Mouse (Mus musculus) left cerebral cortex, postnatal 4 days (tissue): ENCODE measurements at regions not wholly inside any gene's neighbourhood (a gene's known extent, or its start where the extent isn't known, plus 50 kb on each side); places are given as distances from the start of the nearest gene placed in this dataset.

Experiments used
- DNase-seq: peaks from one replicate; pipeline ENCODE4 v3.0.0-alpha.2; 2022
- intact Hi-C: fragments of 180-260 bp; cut with DNase I; formaldehyde crosslinking; loops from one replicate; pipeline ENCODE4 v1.15.1; 2025

DNA sequence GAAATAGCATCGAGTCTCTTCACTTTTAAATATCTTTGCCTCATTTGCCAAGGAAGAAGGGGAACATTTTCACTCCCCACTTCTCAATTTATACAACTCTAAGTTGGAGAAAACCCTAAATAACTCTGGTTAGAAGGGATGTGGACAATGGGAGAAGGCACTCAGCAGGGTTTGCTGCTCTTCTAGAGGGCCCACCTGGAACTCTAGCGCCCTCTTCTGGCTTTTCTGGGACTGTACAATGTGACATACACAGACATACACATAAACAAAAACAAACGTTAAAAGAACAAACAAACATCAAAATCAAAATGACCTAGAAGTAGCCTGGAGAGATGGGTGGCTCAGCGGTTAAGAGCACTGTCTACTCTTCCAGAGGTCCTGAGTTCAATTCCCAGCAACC, 103.0 kb downstream of the Tpra1 start:
- DNase-seq: no peak
- intact Hi-C loops: no loop called here

DNA sequence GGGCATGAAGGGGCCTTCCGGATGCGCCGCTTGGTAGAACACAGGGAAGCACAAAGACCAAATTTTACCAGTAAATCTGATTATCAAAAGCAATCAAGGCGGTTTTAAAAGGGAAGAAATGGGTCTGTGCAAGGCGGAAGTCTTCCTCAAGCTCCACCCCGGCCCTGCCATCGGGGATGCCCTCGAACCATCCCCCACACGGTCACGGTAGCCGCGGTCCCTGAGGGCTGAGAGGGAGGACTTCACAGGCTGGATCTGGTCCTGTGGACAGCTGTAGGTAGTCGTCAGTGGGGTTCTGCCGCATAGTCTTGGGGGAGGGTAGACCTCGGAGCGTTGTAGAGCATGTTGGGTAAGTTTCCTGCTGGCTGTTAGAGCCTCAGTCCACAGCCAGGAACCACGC, 104.9 kb downstream of the Tpra1 start:
- intact Hi-C loops: no loop called here
- DNase-seq: no peak

DNA sequence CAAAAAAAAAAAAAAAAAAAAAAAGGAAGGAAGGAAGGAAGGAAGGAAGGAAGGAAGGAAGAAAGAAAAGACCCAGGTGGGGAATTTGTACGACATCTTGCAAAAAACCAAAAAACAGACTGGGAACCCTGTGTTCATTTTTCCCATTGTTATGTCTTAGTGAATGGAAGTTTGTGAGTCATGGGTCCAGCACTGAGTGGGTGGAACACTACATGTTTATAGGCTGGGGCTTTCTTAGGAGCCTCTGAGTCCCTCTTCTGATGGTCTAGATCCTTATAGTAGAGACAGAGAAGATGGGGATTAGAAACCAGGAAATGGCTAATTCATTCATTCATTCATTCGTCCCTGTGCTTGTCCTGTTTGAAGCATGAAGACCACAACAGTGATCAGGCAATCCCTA, 105.5 kb downstream of the Tpra1 start:
- intact Hi-C loops: no loop called here

DNA sequence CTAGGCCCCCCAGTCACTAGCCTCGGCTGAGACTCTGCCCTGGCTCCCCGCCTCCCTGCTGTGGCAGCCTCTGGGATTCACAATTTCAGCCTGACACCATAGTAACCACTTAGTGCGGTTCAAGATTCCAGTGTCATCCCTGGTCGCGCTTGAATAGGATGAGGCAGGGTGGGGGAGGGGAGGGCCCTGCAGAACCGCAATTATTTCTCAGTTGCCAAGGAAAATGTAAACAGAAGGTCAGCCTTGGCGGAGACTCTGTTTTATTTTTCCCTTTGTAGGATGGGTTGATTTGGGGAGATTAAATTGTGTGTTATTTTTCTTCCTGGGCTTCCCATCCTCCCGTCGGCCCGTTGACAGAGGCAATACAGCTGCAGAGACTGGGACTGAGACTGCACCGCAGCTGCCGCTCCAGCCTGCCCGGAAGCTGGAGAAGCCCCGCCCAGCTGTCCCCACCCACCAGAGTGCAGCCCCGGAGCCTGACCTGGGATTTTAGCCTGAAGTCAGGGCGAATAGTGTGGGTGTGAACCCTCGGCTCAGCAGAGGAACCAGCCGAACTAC, 106.6 kb downstream of the Tpra1 start:
- intact Hi-C loops: no loop called here
- peak; percentile 45 for DNase-seq

More for the DNA sequence above, 105.5 kb downstream of the Tpra1 start:
- DNase-seq: no peak

DNA sequence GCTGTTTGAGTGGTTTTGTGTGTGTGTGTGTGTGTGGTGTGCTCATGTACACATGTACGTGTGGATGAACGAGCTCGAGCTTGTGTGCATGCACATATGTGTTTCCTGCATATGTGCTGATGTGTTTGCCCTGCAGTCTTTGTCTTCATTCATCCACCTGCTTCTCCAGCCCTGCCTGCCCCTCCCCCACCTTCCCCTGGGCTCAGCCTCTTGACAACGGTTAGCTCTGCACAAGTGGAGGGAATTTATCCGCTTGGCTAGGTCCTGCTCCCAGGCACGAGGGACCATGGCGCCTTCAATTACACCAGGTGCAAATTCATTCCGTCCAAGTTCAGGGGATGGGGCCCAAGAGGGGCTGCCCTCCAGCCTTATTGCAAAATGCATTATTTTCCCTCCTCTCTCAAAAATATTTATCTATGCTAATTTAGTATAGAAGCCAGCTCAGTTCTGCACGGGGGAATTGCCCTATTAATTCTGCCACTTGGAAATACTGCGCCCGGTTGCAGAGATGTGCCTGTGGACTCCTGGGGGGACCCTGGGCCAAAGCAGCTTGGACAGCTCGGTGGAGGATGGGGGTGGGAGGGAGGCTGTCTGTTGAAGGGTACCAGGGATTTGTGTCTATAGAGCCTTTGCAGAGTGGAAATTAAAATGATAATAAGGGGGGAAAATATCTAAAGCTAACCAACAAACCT, 111.1 kb downstream of the Tpra1 start:
- DNase-seq: peak; percentile 89
- intact Hi-C loops: no loop called here

DNA sequence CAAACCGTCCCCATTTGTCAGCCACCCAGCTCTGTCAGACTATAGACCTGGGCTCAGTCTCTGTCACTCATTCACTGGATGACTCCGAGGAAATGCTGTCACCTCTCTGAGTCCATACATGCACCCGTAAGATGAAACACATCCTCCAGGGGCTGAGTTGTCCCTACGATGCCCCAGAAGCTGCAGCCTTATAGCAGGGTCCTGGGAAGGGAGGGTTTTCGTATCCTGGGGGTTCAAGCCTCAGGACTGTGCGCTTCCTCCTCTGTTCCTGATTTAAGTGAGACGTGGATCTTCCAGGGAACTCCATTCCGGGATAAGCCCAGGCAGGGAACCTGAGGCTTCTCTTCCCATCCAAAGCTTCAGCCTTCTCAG, 111.6 kb downstream of the Tpra1 start:
- DNase-seq: no peak
- intact Hi-C loops: no loop called here

DNA sequence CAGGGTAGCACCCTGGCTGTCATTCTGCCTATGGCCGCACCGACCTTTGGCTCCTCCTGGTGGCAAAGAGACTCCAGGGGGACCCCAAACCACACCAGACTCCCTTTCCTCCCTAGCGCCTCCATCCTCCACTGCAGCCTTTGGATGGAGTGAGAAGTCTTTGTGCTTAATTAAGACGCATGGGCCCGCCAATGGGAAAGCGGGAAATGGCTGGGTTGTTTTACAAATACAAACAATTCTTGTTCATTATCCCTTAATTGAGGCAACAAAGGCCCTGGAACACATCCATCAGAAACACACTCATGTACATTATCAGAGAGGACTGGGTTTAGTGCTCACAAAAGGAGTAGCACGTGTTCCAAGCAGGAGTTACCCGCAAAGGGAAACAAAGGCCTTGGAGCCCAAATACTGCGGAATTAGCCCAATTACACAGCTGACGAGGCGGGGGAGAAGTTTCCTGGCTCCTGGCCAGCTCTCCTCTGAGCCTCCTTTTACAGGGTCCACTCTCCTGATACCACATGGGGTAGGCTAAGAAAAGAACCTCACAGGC, 122.1 kb downstream of the Tpra1 start:
- intact Hi-C loops: no loop called here
- peak; percentile 28 for DNase-seq

DNA sequence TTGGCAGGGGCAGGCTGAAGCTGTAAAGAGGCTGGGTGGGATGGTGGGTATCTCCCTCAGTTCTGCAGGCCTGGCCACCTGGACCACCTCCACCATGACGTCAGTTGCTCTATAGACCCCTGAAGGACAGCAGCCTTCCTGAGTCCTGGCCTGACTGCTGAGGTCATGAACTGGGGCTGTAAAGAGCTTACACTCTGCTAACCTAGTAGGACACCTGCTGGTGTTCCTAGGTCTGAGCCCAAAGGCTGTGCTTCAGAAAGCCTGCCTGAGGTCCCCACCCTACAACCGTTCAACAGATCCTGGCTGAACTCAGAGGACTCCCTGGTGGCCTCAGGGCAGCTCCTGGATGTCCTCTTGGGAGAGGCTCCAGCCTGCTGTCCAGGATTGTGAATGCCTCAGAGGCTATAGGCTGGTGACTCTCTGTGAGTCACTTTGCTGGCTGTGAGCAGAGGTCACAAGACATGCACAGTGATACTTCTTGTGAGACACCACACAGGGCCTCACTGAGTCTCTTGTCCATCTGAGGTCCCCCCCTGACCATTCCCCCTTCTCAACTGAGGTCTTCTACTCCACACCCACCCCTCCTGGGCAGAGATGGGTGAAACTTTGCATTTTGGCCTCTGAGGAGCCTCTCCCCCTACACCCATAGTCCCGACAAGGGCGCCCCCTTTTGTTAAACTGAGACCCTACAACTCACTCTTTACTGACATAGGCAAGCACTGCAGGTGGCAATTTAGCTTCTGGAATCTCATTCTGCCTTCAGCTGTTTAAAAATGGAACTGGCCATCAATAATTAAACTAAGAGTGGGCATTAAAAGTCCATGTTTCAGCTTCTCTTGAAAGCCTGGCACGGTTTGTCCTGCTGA, 131.6 kb downstream of the Tpra1 start:
- intact Hi-C loops: loop anchor here (10.0 kb wide), 1 partner anchor 99 kb away; no protein-coding TSS in a partner anchor
- no peak for DNase-seq

DNA sequence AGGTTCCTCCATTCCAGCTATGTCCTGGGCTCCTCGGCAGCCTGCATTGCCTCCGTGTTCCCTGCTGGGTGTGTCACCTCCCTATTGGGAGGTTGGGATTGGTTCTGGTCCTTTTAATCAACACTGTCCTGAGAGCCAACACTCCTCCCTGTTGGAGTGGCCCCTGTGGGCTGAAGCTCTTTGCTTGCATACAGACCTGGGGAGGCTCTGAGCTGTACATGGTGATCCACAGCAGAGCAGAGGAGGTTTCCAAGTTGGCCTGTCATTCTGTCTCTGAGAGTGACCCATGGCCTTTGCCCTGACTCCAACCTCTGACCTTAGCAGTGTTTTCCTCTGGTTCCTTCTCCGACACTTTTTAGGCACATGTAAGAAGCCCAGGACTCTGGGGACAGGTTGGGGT, 132.4 kb downstream of the Tpra1 start:
- no peak for DNase-seq
- intact Hi-C loops: loop anchor here (10.0 kb wide), 1 partner anchor 100 kb away; no protein-coding TSS in a partner anchor

DNA sequence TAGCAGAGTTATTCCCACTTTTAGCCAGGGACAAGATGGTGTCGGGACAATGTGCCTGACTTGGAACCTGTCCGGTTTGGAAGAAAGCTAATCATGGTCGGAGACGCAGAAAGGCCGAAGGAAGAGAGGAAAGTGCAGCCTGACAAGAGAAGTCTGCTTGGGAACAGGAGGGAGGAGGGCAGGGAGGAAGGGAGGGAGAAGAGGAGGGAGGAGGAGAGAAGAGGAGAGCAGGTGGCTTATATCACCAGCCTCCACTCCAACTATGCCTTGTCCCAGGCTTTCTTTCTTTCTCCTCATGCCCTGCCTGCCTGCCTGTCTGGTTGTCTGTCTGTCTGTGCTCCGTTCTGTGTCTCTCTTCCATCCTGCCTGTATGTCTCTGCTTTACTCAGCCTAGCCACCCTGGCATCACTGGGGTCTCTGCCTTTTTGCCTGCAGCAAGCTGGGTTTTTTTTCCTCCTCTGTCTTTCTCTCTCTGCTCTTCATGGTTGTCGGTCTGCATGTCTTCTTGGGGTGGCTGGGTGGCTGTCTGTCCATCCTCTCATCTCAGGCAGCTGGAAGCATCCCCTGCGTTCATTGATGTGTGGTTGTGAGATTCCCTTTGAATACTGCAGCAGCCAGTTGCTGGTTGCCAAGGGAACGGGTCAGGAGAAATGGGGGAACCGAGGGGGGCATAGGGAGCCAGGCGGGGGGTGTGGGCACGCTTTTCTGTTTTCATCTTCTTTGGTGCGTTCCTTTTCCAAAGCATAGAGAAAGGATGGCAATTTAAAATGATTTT, 133.2 kb downstream of the Tpra1 start:
- DNase-seq: peak; percentile 26
- intact Hi-C loops: loop anchor here (10.0 kb wide), 1 partner anchor 100 kb away; no protein-coding TSS in a partner anchor

DNA sequence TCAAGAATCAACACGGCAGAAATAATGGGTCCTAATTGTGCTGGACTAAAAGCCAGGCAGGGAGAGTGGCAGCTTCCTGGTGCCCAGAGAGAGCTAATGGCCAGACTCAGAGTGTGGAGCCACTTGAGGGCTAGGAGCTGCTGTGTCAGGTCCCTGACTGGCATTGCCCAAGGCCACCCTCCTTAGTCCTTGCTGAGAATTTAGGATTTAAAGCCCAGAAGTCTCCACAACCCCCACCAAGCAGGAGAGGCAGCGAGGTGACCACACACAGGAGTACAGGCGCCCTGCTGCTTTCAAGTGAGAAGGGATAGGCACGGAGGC, 133.7 kb downstream of the Tpra1 start:
- intact Hi-C loops: loop anchor here (10.0 kb wide), 1 partner anchor 101 kb away; no protein-coding TSS in a partner anchor

DNA sequence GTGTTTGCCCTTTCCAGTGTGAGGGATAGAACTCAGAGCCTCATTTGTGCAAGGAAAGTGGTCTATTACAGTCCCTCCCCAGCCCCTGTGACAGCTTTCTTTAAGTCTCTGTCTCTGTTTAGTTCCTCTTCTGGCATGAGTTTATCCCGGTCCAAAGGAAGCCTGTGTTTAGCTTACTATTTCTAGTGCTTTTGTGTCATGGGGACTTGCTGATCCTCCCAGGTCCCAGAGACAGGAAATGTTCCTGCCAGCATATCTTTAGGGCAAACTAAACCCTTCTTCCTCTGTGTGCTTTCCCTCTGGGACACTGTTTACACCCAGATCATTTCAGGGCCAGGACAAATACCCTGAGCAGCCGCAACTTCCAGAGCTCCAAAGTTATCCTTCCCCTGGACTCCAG, 135.3 kb downstream of the Tpra1 start:
- intact Hi-C loops: loop anchor here (10.0 kb wide), 1 partner anchor 103 kb away; no protein-coding TSS in a partner anchor
- DNase-seq: no peak

More for the DNA sequence above, 133.7 kb downstream of the Tpra1 start:
- no peak for DNase-seq

DNA sequence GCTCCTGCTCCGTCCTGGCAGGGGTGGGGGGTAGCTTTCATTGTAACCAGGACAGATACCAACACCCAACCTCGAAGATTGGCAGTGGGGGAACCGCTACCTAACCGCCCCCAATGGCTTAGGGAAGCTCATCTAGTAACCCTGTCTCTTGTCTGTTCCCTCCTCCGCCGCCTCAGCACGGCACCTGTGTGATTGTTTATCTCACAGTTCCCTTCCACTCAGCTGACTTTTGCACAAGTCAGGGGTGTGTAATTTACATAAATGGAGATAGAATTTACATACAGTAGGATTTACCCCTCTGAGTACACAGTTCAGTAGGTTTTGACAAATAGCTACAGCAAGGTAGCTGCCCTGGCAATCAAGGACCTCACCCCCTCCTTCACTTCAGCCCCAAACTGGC, 135.8 kb downstream of the Tpra1 start:
- intact Hi-C loops: loop anchor here (10.0 kb wide), 1 partner anchor 103 kb away; no protein-coding TSS in a partner anchor

DNA sequence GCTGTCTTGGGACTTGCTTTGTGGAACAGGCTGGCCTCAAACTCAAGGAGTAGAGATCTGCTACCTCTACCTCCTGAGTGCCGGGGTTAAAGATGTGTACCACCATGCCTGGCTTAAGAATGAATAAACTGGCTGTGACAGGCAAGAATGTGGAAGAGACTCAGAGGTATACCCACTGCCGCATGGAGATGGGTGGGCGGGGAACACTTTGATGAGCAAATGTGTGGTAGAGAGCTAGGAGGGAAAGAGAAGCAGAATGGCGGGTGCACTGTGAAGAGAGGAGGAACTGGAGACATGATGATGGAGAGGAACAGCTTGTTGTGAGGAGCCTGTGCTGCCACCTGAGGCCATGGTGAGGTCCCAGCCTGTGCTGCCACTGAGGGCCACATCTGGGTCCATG, 138.9 kb downstream of the Tpra1 start:
- intact Hi-C loops: no loop called here

More for the DNA sequence above, 135.8 kb downstream of the Tpra1 start:
- DNase-seq: no peak

DNA sequence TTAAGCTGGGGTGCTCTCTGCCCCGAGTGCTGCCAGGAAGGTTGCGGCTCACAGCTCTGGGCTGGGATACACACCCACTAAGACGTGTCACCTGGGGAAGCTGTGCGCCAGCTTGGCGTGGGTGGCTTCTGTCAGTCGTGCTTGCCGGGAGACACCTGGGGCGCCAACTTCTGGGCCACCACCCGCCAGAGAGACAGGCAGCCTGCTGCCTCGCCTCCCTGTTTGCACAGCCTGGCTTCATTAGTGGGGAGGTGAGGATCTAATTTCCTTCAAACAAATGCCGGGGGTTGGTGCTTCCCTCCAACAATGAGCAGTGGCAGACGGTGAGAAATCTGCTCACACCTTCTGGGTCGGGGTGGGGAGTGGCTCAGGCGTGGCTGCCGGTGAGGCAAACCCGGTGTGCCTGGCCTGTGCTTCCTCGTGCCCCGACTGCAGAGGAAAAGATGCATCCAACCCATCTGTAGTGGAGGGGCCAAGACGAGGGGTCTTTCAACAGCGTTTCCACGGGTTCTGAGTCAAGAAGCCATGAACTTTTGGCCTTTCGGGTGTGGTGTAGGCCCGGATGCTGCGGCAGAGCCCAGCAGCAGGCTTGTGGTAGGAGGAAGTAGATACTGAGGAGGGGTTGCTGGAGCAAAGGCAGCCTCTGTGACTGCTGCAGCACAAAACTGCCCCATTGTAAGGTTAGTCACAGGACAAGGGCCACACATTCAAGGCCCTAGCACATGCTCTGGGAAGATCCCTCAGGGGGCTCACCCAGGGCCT, 140.6 kb downstream of the Tpra1 start:
- no peak for DNase-seq
- intact Hi-C loops: no loop called here

More for the DNA sequence above, 138.9 kb downstream of the Tpra1 start:
- DNase-seq: no peak

DNA sequence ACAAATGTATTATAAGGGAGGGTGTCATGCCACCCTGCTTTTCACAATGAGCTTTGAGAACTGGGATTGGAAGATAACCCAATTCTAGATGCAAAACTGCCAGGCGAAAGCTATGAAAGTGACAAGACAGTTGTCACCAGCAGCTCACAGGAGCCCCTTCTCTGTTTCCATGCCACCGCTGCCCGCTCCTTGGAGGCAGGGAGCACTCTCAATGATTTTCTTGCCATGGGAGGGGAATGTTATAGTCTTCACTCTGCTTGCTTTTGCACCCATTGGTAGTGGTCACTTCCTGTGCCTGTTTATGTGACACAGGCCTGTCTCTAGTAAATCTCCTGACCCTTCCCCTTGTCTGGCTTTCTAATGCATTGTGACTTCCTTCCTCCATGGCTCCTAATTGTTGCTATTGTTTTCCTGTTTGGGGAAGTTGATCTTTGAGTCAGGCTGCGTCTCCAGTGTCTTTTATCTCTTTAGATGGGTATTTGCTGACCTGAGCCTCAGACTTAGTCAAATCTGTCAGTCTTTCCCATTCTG, 143.4 kb downstream of the Tpra1 start:
- intact Hi-C loops: no loop called here
- DNase-seq: no peak

DNA sequence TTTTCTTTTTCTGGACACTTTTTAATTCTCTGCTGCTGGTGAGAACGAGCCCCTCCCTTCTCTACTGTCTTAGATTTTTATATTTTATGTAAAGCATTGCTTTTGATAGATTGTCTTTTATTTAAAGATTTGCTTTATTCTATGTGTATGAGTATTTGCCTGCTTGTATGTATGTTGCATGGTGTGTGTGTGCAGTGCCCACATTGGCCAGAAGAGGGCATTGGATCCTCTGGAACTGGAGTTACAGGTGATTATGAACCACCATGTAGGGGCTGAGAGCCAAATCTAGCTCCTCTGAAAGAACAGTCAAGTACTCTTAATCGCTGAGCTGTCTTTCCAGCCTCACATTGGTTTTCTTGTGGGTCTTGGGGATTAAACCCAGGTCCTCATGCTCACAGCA, 144.4 kb downstream of the Tpra1 start:
- intact Hi-C loops: no loop called here
- DNase-seq: peak; percentile 35

DNA sequence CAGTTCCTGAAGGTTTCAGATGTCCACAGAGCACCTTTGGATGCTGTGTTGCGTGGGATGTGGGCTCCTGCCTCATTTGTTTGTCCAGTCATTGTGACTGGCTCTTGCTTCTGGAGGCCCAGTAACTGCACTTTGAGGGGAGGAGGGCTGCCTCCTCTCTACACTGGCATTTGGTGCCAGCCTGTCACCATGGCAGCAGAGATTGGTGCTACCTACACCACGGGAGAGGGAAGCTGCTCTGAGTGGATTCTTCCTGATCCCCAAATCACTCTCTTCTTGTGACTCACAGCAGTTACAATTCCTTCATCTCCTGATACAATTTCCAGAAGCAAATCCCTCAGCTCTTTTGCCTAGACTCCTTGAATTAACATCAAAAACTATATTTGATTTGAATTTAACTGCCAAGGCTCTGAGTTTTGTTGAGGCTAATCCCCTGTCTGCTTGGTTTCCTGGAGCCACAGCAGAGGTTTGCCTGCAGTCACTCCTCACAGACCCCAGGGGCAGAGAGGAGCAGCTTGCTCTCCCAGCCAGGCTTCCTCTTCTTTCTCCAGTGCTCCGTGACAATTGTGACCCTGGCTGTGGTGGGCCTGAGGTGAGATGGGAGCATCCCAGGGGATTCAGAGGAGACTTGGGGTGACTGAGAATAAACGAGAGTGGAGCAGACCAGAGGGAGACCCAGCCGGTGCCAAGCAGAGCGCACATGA, 145.7 kb downstream of the Tpra1 start:
- no peak for DNase-seq
- intact Hi-C loops: no loop called here

DNA sequence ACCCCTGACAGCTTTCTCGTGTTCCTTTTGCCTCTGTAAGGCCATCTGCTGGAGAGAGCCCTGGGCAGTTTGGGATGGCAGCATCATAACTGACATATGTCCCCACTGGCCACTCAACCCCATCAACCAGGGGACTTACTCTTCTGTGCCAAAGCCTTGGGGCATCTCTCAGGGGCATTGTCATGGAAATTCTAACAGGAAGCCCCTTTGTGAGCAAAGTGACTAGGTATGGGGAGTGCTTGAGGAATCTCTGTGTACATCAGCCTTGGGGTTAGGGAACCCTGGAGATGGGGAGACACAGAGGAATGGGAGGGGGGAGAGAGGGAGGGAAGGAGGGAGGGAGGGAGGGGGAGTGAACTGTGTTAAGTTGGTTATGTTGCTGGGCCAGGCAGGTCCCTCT, 147.2 kb downstream of the Tpra1 start:
- intact Hi-C loops: no loop called here
- DNase-seq: no peak
